Mouse (Mus musculus) spleen, postnatal 10 days (tissue): Measurements from ENCODE around the gene 1700102P08Rik.

Source experiments
- DNase-seq, 2 experiments: peaks; one replicate each; pipeline ENCODE4 v3.0.0; 2021 to 2022; ENCODE audit warnings: low spot score in 2 of 2

1700102P08Rik gene

GRCm38 (mm10) chr9:108411381-108411942 lies 18.9 kb downstream of the 1700102P08Rik start:
- DNase-seq = no peak

- DNase-seq = peak in 1 of 2 experiments; percentile 59
Observed at GRCm38 (mm10) chr9:108412221-108412620, 19.6 kb downstream of the 1700102P08Rik start.

- DNase-seq = no peak
Observed at GRCm38 (mm10) chr9:108428384-108428783, 35.8 kb downstream of the 1700102P08Rik start, which contains the start of gene Ccdc36. Ccdc36 (minus strand) TSS chr9:108428484.

GRCm38 (mm10) chr9:108431431-108432067 lies 38.9 kb downstream of the 1700102P08Rik start:
- DNase-seq = peak in 1 of 2 experiments; percentile 46

- no peak for DNase-seq
Observed at GRCm38 (mm10) chr9:108436182-108436581, 43.6 kb downstream of the 1700102P08Rik start, which contains the start of gene BC048562. BC048562 (plus strand) TSS chr9:108436482.

GRCm38 (mm10) chr9:108439176-108439575 lies 46.6 kb downstream of the 1700102P08Rik start:
- DNase-seq = no peak

- no peak for DNase-seq
Observed at GRCm38 (mm10) chr9:108440485-108440884, 47.9 kb downstream of the 1700102P08Rik start.

GRCm38 (mm10) chr9:108441236-108441919 lies 48.8 kb downstream of the 1700102P08Rik start:
- no peak for DNase-seq

GRCm38 (mm10) chr9:108445125-108445524 lies 52.5 kb downstream of the 1700102P08Rik start:
- no peak for DNase-seq

- no peak for DNase-seq
Observed at GRCm38 (mm10) chr9:108449860-108450259, 57.3 kb downstream of the 1700102P08Rik start.

GRCm38 (mm10) chr9:108450292-108451169 lies 57.9 kb downstream of the 1700102P08Rik start:
- no peak for DNase-seq

GRCm38 (mm10) chr9:108451170-108451493 lies 58.5 kb downstream of the 1700102P08Rik start:
- no peak for DNase-seq

- no peak for DNase-seq
Observed at GRCm38 (mm10) chr9:108451519-108452160, 59.0 kb downstream of the 1700102P08Rik start.

- DNase-seq = peak; percentile 89 to 95
Observed at GRCm38 (mm10) chr9:108452291-108452906, 59.8 kb downstream of the 1700102P08Rik start.

GRCm38 (mm10) chr9:108452911-108453310 lies 60.3 kb downstream of the 1700102P08Rik start:
- DNase-seq = no peak

GRCm38 (mm10) chr9:108453458-108453857 lies 60.9 kb downstream of the 1700102P08Rik start:
- DNase-seq = no peak

GRCm38 (mm10) chr9:108454429-108454828 lies 61.8 kb downstream of the 1700102P08Rik start:
- no peak for DNase-seq

- DNase-seq = no peak
Observed at GRCm38 (mm10) chr9:108455747-108456571, 63.4 kb downstream of the 1700102P08Rik start.

- no peak for DNase-seq
Observed at GRCm38 (mm10) chr9:108456953-108457352, 64.3 kb downstream of the 1700102P08Rik start.

GRCm38 (mm10) chr9:108459939-108460318 lies 67.3 kb downstream of the 1700102P08Rik start:
- no peak for DNase-seq
